Mouse (Mus musculus) forebrain, embryonic 14.5 days (tissue): ENCODE results near the gene Ctsl. TPM values are rescaled to one million over a fixed set of nuclear protein-coding genes. Genes with fewer than 3 reads are reported as not detected.

Experiments used
- ATAC-seq: fragments of 200-750 bp; cut with Nextera tagmentation; 2 replicates; pipeline ENCODE4 v1.8.0; 2017; ENCODE audit warnings: mild to moderate bottlenecking, moderate library complexity
- DNase-seq: peaks from one replicate; pipeline ENCODE4 v3.0.0-alpha.2; 2015; ENCODE audit warnings: low spot score
- H3K27ac ChIP-seq: fragments of 300-500 bp; sonication (generic); 2 replicates; pipeline ENCODE4 v1.5.1; 2014; ENCODE audit warnings: low read depth, mild to moderate bottlenecking, control low read depth, low read length, moderate library complexity
- H3K27me3 ChIP-seq: fragments of 300-500 bp; sonication (generic); replicated peaks from 2 replicates; pipeline ENCODE4 v1.6.1; 2014; ENCODE audit warnings: low read length, control low read depth, mixed read lengths; ENCODE audit not compliant: control insufficient read depth, insufficient read depth
- H3K36me3 ChIP-seq: fragments of 300-500 bp; sonication (generic); 2 replicates; pipeline ENCODE4 v1.6.1; 2014; ENCODE audit warnings: low read length, control low read depth; ENCODE audit not compliant: control insufficient read depth, insufficient read depth
- H3K4me1 ChIP-seq: fragments of 300-500 bp; sonication (generic); 2 replicates; pipeline ENCODE4 v1.6.1; 2014; ENCODE audit warnings: antibody characterized with exemption, low read length, control low read depth; ENCODE audit not compliant: control insufficient read depth, insufficient read depth
- H3K4me2 ChIP-seq: fragments of 300-500 bp; sonication (generic); 2 replicates; pipeline ENCODE4 v1.6.1; 2014; ENCODE audit warnings: mild to moderate bottlenecking, control low read depth, low read length
- H3K4me3 ChIP-seq: fragments of 300-500 bp; sonication (generic); 2 replicates; pipeline ENCODE4 v1.5.1; 2014; ENCODE audit warnings: low read depth, low read length, control low read depth
- H3K9ac ChIP-seq: fragments of 300-500 bp; sonication (generic); 2 replicates; pipeline ENCODE4 v1.6.1; 2014; ENCODE audit warnings: mild to moderate bottlenecking, low read length, control low read depth, moderate library complexity
- H3K9me3 ChIP-seq: fragments of 300-500 bp; sonication (generic); replicated peaks from 2 replicates; pipeline ENCODE4 v1.6.1; 2016; ENCODE audit warnings: low read length, control low read depth, mixed read lengths; ENCODE audit not compliant: control insufficient read depth
- WGBS: fragments of 180-500 bp; shearing (Covaris S2); extraction: QIAGEN DNeasy Blood & Tissue Kit; methylation state at CpG from one replicate; pipeline ENCODE4 v1.1.7; 2014; 5-methylcytosine and 5-hydroxymethylcytosine counted together
- polyA plus RNA-seq: library from polyadenylated mRNA; unstranded; fragments of >200 nt; fragmentation: Nextera tagmentation; extraction: Ambion mirVana; gene quantifications from 2 replicates; pipeline ENCODE4 v1.2.1, GENCODE M21; 2014

Gene Ctsl
- polyA plus RNA-seq, 1 experiment from 2014 or later: 124 TPM

DNA sequence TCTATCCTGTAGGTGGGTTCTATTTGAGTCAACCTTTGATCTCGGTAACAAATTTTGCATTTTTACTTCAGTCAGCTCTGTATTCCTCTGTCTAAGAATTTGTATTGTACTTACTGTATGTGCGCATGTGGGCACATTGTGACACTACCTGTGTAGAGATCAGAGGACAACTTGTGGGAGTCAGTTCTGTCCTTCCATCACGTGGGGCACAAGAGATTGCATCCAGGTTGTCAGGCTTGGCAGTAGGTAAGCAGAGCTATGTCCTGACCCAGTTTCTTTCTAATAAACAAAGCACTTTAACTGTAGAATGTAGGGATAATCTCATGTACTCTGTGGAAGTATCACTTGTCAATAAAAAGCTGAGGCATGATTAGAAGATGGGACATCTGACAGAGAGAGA lies 56.6 kb downstream of the Ctsl start:
- H3K27me3 ChIP-seq: no peaks in the 10 kb centered on the region
- H3K27ac ChIP-seq: no peak overlapping the region
- no peak overlapping the region for H3K4me3 ChIP-seq
- 70% methylated on average over 3 of the region's 3 CpGs for WGBS
- no peaks in the 10 kb centered on the region for H3K9me3 ChIP-seq
- ATAC-seq: no peak
- no peak for DNase-seq
- H3K4me2 ChIP-seq: no peak overlapping the region
- H3K9ac ChIP-seq: no peak overlapping the region
- no peaks in the 10 kb centered on the region for H3K4me1 ChIP-seq
- H3K36me3 ChIP-seq: no peaks in the 10 kb centered on the region

DNA sequence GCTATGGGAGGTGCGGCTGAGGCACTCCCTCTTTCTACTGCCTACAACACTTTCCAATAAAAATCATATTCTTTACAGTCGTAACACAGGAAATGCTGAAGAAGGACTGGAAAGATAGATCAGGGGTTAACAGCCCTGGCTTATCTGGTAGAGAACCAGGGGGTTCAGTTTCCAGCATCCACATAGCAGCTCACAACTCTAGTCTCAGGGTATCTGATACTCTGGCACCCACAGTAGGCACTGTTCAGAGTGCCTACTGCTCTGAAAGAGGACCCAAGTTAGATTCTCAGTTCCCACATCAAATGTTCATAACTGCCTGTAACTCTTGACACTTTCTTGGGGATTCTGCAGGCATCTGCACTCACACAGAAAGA lies 57.8 kb downstream of the Ctsl start:
- Histone ChIP-seq H3K4me3 (peak overlapping the region; percentile 63), H3K27me3 (no peaks in the 10 kb centered on the region), H3K4me2 (peak overlapping the region; percentile 61), H3K36me3 (no peaks in the 10 kb centered on the region), H3K27ac (no peak overlapping the region), H3K4me1 (no peaks in the 10 kb centered on the region), H3K9ac (no peak overlapping the region; the same call in 1 of the 2 replicates), H3K9me3 (no peaks in the 10 kb centered on the region)
- WGBS: 0% methylated on average over 2 of the region's 2 CpGs
- no peak; the same call in 1 of the 2 replicates for ATAC-seq
- no peak for DNase-seq

DNA sequence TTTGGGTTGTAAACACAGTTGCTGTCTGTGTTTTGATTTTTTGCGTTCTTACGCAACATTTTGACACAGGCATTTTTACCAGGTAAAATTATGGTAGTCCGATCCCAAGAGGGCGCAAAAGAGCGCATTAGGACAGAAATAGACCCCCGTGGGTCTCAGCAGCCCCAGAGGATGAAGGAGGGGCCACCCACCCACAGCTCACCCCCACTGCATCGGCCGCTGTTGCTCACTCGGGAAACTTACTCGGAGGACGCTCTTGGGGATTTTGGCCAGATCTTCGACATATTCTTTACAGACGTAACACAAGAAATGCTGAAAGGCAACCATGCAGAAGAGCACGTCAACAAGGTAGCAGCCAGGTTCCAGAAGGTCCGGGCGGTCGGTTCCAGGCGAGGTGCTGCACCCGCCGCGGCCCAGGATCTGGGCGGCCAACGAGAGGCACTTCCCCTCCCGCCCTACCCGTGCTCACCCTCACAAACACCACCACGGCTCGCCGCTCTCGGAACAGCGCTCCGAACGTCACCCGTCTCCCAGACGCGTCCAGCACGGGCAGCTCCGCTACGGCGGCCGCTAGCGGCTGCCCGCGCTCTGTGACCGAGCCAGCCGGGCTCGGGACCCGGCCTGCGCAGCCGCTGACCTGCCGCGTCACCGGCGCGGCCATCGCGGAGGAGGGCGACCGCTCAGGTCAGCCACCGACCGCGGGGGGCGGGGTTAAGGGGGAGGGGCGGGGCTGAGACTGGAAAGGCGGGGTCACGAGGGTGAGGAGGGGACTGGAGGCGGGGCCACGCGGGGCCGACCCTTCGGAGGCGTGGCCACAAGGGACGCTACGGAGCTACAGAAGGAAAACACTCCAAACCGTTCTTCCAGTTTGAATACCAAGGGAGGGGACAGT lies 58.4 kb downstream of the Ctsl start, which contains the start of gene Aaed1:
TSS of gene Aaed1 (minus strand) at position 687 of the 892 bp plus-strand sequence.
- Histone ChIP-seq H3K36me3 (0 out of 2 replicates have a peak, but pooled peaks cover under 1% of the 10 kb centered on the region), H3K4me2 (peak within 1 kb of the TSS; percentile 61), H3K9me3 (no peaks in the 10 kb centered on the region), H3K4me3 (peak within 1 kb of the TSS; percentile 63), H3K9ac (peak within 1 kb of the TSS; percentile 64), H3K27ac (peak within 1 kb of the TSS; percentile 77), H3K4me1 (no peaks in the 10 kb centered on the region), H3K27me3 (no peaks in the 10 kb centered on the region)
- ATAC-seq (peak; percentile 91), DNase-seq (peak; percentile 88)
- WGBS: under 1% methylated on average over 71 of the region's 74 CpGs

DNA sequence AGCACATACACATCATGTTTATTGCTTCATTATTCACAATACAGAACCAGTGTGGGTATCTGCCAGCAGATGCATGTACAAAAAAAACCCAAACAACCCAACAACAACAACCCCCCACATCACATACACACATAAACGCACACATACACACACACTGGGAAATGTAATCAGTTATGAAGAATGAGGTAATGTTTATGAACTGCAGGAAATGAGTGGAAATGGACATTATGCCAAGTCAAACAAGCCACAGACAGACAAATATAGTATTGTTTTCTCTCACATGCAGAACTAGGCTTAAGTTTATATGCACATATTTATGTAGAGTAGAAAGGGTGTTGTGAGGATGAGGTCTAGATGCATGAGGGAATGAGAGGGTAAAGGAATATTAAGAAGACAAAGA lies 59.4 kb downstream of the Ctsl start:
- no peak overlapping the region for H3K9ac ChIP-seq
- peak overlapping the region; percentile 61; the same call in 1 of the 2 replicates for H3K4me2 ChIP-seq
- no peak overlapping the region for H3K27ac ChIP-seq
- 87% methylated on average over 1 of the region's 1 CpGs for WGBS
- no peaks in the 10 kb centered on the region for H3K27me3 ChIP-seq
- no peaks in the 10 kb centered on the region for H3K4me1 ChIP-seq
- ATAC-seq (no peak), DNase-seq (no peak)
- H3K36me3 ChIP-seq: 0 out of 2 replicates have a peak, but pooled peaks cover 3% of the 10 kb centered on the region
- no peak overlapping the region for H3K4me3 ChIP-seq
- no peaks in the 10 kb centered on the region for H3K9me3 ChIP-seq

DNA sequence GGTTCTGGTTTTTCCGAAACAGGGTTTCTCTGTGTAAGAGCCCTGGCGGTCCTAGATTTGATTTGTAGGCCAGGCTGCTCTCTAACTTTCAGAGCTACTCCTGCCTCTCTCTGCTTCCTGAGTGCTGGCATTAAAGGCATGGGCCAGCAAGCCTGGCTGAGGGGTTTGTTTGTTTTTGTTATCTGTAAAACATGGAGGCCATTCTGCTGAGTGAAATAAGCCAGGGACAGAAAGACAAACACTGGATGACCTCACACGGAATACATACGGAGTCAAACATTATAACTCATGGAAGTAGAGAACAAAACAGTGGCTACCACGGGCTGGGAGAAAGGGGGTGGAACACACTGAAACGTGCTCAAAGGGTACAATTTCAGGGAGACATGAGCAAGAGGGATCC lies 60.1 kb downstream of the Ctsl start:
- H3K27ac ChIP-seq: no peak overlapping the region

DNA sequence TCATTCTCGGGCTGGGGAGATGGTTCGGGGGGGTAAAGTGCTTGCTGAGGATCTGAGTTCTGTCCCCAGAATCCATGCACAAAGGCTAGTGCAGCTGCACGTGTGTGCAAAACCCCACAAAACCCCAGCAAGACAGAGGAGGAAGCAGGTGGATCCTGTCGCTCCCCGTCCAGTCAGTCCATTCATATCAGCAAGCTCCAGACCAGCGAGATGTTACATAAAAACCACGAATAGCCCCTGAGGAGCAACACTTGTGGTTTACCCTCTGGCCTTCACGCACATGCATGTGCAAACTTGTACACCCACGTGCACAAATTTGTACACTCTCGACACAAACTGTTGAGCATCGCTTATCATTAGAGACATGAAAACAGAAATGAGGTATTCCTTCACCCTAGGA lies 60.8 kb downstream of the Ctsl start:
- H3K4me2 ChIP-seq: no peak overlapping the region
- DNase-seq (no peak), ATAC-seq (no peak)
- H3K9ac ChIP-seq: no peak overlapping the region
- no peak overlapping the region for H3K27ac ChIP-seq
- 0 out of 2 replicates have a peak, but pooled peaks cover 3% of the 10 kb centered on the region for H3K36me3 ChIP-seq
- H3K4me3 ChIP-seq: no peak overlapping the region
- H3K9me3 ChIP-seq: no peaks in the 10 kb centered on the region
- 90% methylated on average over 11 of the region's 11 CpGs for WGBS
- no peaks in the 10 kb centered on the region for H3K4me1 ChIP-seq
- no peaks in the 10 kb centered on the region for H3K27me3 ChIP-seq

More for the DNA sequence above, 60.1 kb downstream of the Ctsl start:
- no peaks in the 10 kb centered on the region for H3K27me3 ChIP-seq
- H3K4me1 ChIP-seq: no peaks in the 10 kb centered on the region
- H3K36me3 ChIP-seq: 0 out of 2 replicates have a peak, but pooled peaks cover 3% of the 10 kb centered on the region
- no peak overlapping the region for H3K4me2 ChIP-seq
- no peaks in the 10 kb centered on the region for H3K9me3 ChIP-seq
- no peak overlapping the region for H3K4me3 ChIP-seq
- DNase-seq: no peak
- WGBS: 92% methylated on average over 6 of the region's 6 CpGs
- ATAC-seq: no peak
- H3K9ac ChIP-seq: no peak overlapping the region

Other genes starting within 250 kb of the Ctsl start
- gene Slc35d2, start 241.5 kb downstream of the Ctsl start, polyA plus RNA-seq: 0.76 and 1.2 TPM in 2 replicates
- 13.0 and 15.0 TPM in 2 replicates for gene Zfp367, start 217.7 kb downstream of the Ctsl start, polyA plus RNA-seq
- gene Habp4, start 209.1 kb downstream of the Ctsl start, polyA plus RNA-seq: 17.5 and 18.1 TPM in 2 replicates
- 3.1 and 3.5 TPM in 2 replicates for gene Cdc14b, start 95.6 kb downstream of the Ctsl start, polyA plus RNA-seq
- gene Aaed1, start 58.2 kb downstream of the Ctsl start, polyA plus RNA-seq: 7.9 and 8.7 TPM in 2 replicates
- 22.0 and 24.1 TPM in 2 replicates for gene Cdk20, start 61.4 kb upstream of the Ctsl start, polyA plus RNA-seq
- not detected in 2 replicates for gene Fam240b, start 126.9 kb upstream of the Ctsl start, polyA plus RNA-seq